Mouse (Mus musculus) ES-Bruce4 (cell line): ENCODE measurements at regions not wholly inside any gene's neighbourhood (a gene's known extent, or its start where the extent isn't known, plus 50 kb on each side); places are given as distances from the start of the nearest gene placed in this dataset.

ENCODE experiments used
- H3K27ac ChIP-seq: 2 replicates; pipeline ENCODE4 v1.5.1; 2012; ENCODE audit warnings: low read length, inconsistent platforms; ENCODE audit not compliant: insufficient read depth
- H3K27me3 ChIP-seq: 2 replicates; pipeline ENCODE4 v1.6.1; 2012; ENCODE audit warnings: mild to moderate bottlenecking, low read length, inconsistent platforms; ENCODE audit not compliant: control insufficient read depth, poor library complexity, insufficient read depth, severe bottlenecking
- H3K36me3 ChIP-seq: 2 replicates; pipeline ENCODE4 v1.6.1; 2012; ENCODE audit warnings: inconsistent platforms, mild to moderate bottlenecking, low read length, moderate library complexity; ENCODE audit not compliant: control insufficient read depth, poor library complexity, insufficient read depth, severe bottlenecking
- H3K4me1 ChIP-seq: one replicate; pipeline ENCODE4 v1.8.1; 2011; ENCODE audit warnings: low read length; ENCODE audit not compliant: control insufficient read depth, insufficient read depth
- H3K4me3 ChIP-seq: 2 replicates; pipeline ENCODE4 v1.5.1; 2011; ENCODE audit warnings: low read depth, mild to moderate bottlenecking, low read length
- H3K9ac ChIP-seq: 2 replicates; pipeline ENCODE4 v1.6.1; 2012; ENCODE audit warnings: low read depth, mild to moderate bottlenecking, inconsistent platforms; ENCODE audit not compliant: poor library complexity, severe bottlenecking
- H3K9me3 ChIP-seq: replicated peaks from 2 replicates; pipeline ENCODE4 v1.6.1; 2012; ENCODE audit warnings: mild to moderate bottlenecking, low read length, inconsistent platforms; ENCODE audit not compliant: control insufficient read depth, poor library complexity, insufficient read depth, severe bottlenecking
- CTCF ChIP-seq: IDR thresholded peaks from one replicate; pipeline ENCODE4 v1.8.1; 2011; ENCODE audit warnings: low read depth, low read length
- EP300 ChIP-seq: IDR thresholded peaks from 2 replicates; pipeline ENCODE4 v1.6.1; 2011; ENCODE audit warnings: low read depth, low read length; ENCODE audit not compliant: insufficient read depth
- POLR2A ChIP-seq: IDR thresholded peaks from one replicate; pipeline ENCODE4 v1.8.1; 2011; ENCODE audit warnings: low read length; ENCODE audit not compliant: insufficient read depth

DNA sequence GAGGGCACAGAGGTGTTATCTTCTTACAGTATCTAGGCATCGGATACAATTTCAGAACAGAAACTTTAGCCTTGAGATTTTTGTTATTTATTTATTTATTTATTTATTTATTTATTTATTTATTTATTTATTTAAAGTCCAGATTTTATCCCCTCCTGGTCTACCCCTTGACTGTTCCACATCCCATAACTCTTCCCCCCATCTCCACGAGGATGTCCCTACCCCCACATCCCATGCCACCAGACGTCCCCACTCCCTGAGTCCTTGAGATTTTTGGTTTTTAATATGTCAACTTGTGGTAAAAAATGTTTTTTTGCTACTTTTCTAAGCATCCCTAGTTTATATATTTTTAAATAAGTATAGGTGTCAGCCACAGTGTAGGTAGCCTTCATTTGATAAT is 968.2 kb upstream of the Aga start:
- no peak overlapping the region for H3K4me3 ChIP-seq
- H3K9me3 ChIP-seq: no peaks in the 10 kb centered on the region
- H3K9ac ChIP-seq: no peak overlapping the region
- no peak overlapping the region for H3K27ac ChIP-seq
- H3K4me1 ChIP-seq: no peaks in the 10 kb centered on the region
- TF ChIP-seq EP300: no peak
- TF ChIP-seq POLR2A: no peak
- no peak for TF ChIP-seq CTCF
- H3K36me3 ChIP-seq: no peaks in the 10 kb centered on the region
- H3K27me3 ChIP-seq: no peaks in the 10 kb centered on the region

- H3K4me1 ChIP-seq: no peaks in the 10 kb centered on the region
- no peak overlapping the region for H3K27ac ChIP-seq
- no peak overlapping the region for H3K9ac ChIP-seq
- TF ChIP-seq EP300 (no peak), POLR2A (no peak), CTCF (no peak)
- no peaks in the 10 kb centered on the region for H3K36me3 ChIP-seq
- H3K27me3 ChIP-seq: no peaks in the 10 kb centered on the region
- no peaks in the 10 kb centered on the region for H3K9me3 ChIP-seq
- H3K4me3 ChIP-seq: no peak overlapping the region
These were observed 940.2 kb upstream of the Aga start for GRCm38 (mm10) chr8:52571166-52571832.
